Mouse (Mus musculus) neural tube, embryonic 11.5 days (tissue): ENCODE data around the gene Ddx60. TPM values are rescaled to one million over a fixed set of nuclear protein-coding genes. Genes with fewer than 3 reads are reported as not detected.
"Not testable (repeated sequence)": the region's sequence is repeated elsewhere in the genome, so short reads cannot be mapped to it uniquely, and the experiment has no call there.

Source experiments
- ATAC-seq: fragments of 200-750 bp; cut with Nextera tagmentation; 2 replicates; pipeline ENCODE4 v1.8.0; 2017; ENCODE audit warnings: moderate number of reproducible peaks, mild to moderate bottlenecking, moderate TSS enrichment, moderate library complexity; ENCODE audit not compliant: insufficient read depth, low FRiP score, low TSS enrichment
- DNase-seq: peaks from one replicate; pipeline ENCODE4 v3.0.0-alpha.2; 2015; ENCODE audit warnings: low spot score
- H3K27ac ChIP-seq: fragments of 300-500 bp; sonication (generic); 2 replicates; pipeline ENCODE4 v1.5.1; 2014; ENCODE audit warnings: low read depth, mild to moderate bottlenecking, low read length
- H3K27me3 ChIP-seq: fragments of 300-500 bp; sonication (generic); 2 replicates; pipeline ENCODE4 v1.6.1; 2014; ENCODE audit warnings: mild to moderate bottlenecking, low read length, mixed read lengths; ENCODE audit not compliant: control insufficient read depth, insufficient read depth
- H3K36me3 ChIP-seq: fragments of 300-500 bp; sonication (generic); 2 replicates; pipeline ENCODE4 v1.6.1; 2014; ENCODE audit warnings: mild to moderate bottlenecking, low read length, moderate library complexity, mixed read lengths; ENCODE audit not compliant: control insufficient read depth, insufficient read depth
- H3K4me1 ChIP-seq: fragments of 300-500 bp; sonication (generic); 2 replicates; pipeline ENCODE4 v1.6.1; 2014; ENCODE audit warnings: low read length, mixed read lengths; ENCODE audit not compliant: control insufficient read depth, insufficient read depth
- H3K4me2 ChIP-seq: fragments of 300-500 bp; sonication (generic); 2 replicates; pipeline ENCODE4 v1.6.1; 2014; ENCODE audit warnings: low read depth, mild to moderate bottlenecking, moderate library complexity
- H3K4me3 ChIP-seq: fragments of 300-500 bp; sonication (generic); 2 replicates; pipeline ENCODE4 v1.5.1; 2014; ENCODE audit warnings: low read depth, low read length
- H3K9ac ChIP-seq: fragments of 300-500 bp; sonication (generic); 2 replicates; pipeline ENCODE4 v1.6.1; 2014; ENCODE audit warnings: mild to moderate bottlenecking, low read length
- H3K9me3 ChIP-seq: fragments of 300-500 bp; sonication (generic); 2 replicates; pipeline ENCODE4 v1.6.1; 2016; ENCODE audit warnings: low read length; ENCODE audit not compliant: control insufficient read depth
- whole genome bisulfite sequencing: fragments of 180-500 bp; shearing (Covaris S2); extraction: QIAGEN DNeasy Blood & Tissue Kit; methylation state at CpG from one replicate; pipeline ENCODE4 v1.1.7; 2014; 5-methylcytosine and 5-hydroxymethylcytosine counted together
- polyA plus RNA-seq: library from polyadenylated mRNA; unstranded; fragments of >200 nt; fragmentation: Nextera tagmentation; extraction: Ambion mirVana; gene quantifications from 2 replicates; pipeline ENCODE4 v1.2.1, GENCODE M21; 2014

Ddx60 gene
- polyA plus RNA-seq, 1 experiment from 2014 or later: 0.28 TPM

DNA sequence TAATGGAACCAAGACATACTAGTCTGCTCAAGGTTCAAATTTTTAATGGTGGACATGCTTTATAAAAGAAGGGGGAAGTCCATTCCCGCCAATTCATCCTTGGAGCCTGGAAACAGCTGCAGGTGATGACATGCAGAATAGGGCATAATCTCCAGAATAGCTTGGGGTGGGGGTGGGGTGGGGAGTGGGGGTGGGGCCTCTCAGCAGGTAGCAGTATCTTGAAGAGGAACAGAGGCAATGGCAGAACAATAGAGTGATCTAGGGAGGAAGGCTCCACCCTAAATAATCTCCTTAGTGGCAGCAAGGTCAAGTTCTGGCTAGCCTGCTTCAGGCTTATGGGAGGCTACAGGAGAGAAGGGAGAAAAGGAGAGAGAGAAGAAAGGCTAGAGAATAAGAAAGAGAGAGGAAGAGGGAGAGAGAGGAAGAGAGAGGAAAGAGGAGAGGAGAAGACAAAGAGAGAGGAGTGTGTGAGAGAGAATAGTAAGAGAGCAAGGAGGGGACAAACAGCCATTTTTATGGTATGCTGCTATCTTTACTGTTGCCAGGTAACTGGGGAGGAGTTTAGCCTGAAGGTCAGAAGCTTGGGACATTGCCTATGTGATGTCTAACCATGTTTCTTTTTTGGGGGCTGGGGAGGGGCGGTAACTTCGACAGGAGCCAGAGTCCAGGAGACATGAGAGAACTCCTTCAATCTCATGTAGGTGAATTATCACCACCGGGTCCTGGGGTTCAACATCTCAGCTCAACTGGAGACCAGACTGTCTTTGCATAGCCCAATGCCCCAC is 36.9 kb downstream of the Ddx60 start:
- H3K4me1 ChIP-seq, H3K27ac ChIP-seq, H3K4me2 ChIP-seq, H3K9me3 ChIP-seq, H3K27me3 ChIP-seq, H3K36me3 ChIP-seq, H3K9ac ChIP-seq, ATAC-seq, DNase-seq, H3K4me3 ChIP-seq: not testable (repeated sequence)
- WGBS: 76% methylated on average over 4 of the region's 4 CpGs

DNA sequence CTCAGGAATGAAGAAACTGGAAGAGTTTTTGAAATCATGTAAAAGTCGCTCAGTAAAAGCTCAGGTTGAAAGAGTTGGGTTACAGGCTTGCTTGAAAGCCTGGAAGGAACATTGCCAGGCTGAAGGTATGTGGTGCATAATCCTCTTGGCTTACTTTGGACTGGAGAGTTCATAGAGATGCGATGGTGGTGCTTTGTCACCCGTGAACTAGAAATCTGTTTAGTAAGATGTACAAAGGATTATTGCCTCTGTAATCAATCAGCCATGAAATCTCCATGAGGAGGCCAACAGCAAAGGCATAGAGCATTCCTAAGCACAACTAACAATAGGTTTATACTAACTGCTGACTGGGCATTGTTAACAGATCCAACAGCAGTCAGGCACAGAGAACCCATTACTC is 41.7 kb downstream of the Ddx60 start:
- WGBS: 57% methylated on average over 3 of the region's 3 CpGs
- Histone ChIP-seq H3K36me3 (no peaks in the 10 kb centered on the region), H3K9me3 (no peaks in the 10 kb centered on the region), H3K4me3 (no peak overlapping the region), H3K4me1 (no peaks in the 10 kb centered on the region), H3K9ac (no peak overlapping the region), H3K4me2 (no peak overlapping the region), H3K27me3 (no peaks in the 10 kb centered on the region), H3K27ac (no peak overlapping the region)
- ATAC-seq: no peak
- DNase-seq: no peak

DNA sequence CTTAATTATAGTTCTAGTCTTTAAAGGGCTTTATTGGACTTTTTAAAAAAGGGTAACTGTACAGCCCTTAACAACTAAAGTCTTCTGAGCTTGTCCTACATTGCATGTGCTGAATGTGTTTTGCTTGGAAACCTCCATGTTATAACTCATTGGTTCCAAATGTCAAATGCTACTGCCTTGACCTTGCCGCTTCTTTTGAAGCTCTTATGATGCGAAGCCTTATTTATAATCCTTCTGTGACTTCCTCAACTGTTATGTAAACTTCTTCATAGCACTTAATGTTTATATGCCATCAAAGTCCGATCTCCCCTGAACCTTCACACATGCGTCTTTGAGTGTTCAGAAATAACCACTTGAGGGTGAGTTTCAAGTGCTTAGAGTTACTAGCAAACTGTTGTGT is 57.1 kb downstream of the Ddx60 start:
- no peaks in the 10 kb centered on the region for H3K36me3 ChIP-seq
- no peak overlapping the region for H3K4me2 ChIP-seq
- H3K4me1 ChIP-seq: no peaks in the 10 kb centered on the region
- WGBS: 83% methylated on average over 4 of the region's 4 CpGs
- no peak for ATAC-seq
- H3K9ac ChIP-seq: no peak overlapping the region
- H3K27me3 ChIP-seq: no peaks in the 10 kb centered on the region
- no peaks in the 10 kb centered on the region for H3K9me3 ChIP-seq
- no peak overlapping the region for H3K4me3 ChIP-seq
- no peak overlapping the region for H3K27ac ChIP-seq
- DNase-seq: no peak

DNA sequence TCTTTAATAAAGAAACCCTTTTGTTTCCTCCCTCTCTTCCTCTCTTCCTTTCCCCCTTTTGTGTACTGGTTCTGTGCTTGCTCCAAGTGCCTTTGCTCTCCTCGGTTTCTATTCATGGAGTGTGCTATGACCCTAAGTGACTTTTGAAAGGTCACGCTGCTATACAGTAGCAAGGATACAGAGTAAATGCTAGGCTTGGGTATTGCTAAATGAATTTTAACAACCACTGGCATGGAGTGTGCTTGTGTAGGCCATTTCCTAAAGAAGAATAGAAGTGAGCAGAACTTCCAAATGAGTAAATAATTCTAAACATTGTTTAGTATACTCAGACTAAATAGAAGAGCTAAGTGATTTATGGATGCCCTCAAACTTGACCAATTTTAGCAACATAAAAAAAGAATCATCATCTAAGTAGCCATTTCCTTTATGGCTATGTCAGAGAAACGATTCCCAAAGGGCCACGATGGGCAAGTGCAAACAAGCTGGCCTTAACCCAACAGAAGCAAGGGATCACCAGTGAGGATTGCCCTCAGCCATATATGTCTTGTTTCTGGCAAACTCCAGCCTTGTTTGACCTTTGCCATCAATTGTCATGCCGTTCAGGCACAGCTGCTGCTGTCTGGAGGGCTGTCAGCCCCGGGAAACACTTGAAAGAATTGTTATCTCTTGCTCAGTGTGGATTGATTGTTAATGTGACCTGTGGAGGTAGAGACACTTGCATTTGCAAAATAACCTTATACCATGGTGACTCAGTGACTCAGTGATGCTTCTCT is 58.0 kb downstream of the Ddx60 start:
- ATAC-seq (no peak), DNase-seq (no peak)
- Histone ChIP-seq H3K4me3 (no peak overlapping the region), H3K9ac (no peak overlapping the region), H3K9me3 (no peaks in the 10 kb centered on the region), H3K27ac (no peak overlapping the region), H3K4me1 (no peaks in the 10 kb centered on the region), H3K27me3 (no peaks in the 10 kb centered on the region), H3K4me2 (no peak overlapping the region), H3K36me3 (no peaks in the 10 kb centered on the region)
- WGBS: 48% methylated on average over 6 of the region's 6 CpGs

DNA sequence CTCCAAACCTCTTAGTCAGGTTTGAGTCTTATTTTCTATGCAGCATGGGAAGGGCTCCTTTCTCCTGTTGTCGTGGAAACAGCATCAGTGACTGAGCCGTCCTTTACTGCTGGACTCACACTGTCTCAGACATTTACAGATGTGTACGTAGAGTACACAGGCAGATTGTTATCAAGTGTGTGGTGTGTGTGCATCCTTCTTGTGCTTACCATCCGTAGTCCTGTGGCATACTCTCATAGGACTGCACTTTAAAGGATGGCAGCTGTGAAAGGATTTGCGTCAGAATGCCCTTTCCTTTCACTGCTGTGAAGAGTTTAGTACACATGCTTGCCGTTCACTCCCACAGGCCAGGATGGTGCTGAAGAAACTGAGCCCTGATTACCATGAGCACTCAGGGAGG is 61.6 kb downstream of the Ddx60 start:
- no peaks in the 10 kb centered on the region for H3K9me3 ChIP-seq

DNA sequence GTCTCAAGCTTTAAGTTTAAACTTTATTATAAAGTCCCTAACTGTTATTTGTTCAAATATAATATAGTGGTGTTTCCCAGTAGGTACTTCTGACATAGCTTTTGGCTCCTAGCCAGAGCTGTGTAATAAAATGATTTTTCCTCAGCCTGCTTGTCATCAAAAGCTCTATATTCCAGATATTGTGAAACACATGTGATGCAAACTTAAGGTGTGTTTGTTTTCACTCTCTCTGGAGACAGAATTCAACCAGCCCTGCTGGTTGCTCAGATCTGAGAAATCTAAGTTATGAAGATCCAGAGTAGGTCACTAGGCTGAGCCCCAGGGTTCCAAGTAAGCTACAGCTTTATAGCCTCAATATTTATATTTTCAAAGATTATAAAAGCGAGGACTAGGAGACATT is 64.9 kb downstream of the Ddx60 start:
- Histone ChIP-seq H3K9me3 (no peaks in the 10 kb centered on the region), H3K36me3 (no peaks in the 10 kb centered on the region), H3K27ac (no peak overlapping the region), H3K4me2 (no peak overlapping the region), H3K4me1 (no peaks in the 10 kb centered on the region), H3K9ac (no peak overlapping the region), H3K27me3 (no peaks in the 10 kb centered on the region), H3K4me3 (no peak overlapping the region)
- DNase-seq: no peak
- WGBS: 76% methylated on average over 1 of the region's 1 CpGs
- no peak for ATAC-seq

More for the DNA sequence above, 61.6 kb downstream of the Ddx60 start:
- 43% methylated on average over 6 of the region's 6 CpGs for WGBS
- no peak overlapping the region for H3K27ac ChIP-seq
- H3K4me1 ChIP-seq: no peaks in the 10 kb centered on the region
- H3K4me2 ChIP-seq: no peak overlapping the region
- ATAC-seq (no peak), DNase-seq (peak; percentile 14)
- no peaks in the 10 kb centered on the region for H3K36me3 ChIP-seq
- no peaks in the 10 kb centered on the region for H3K27me3 ChIP-seq
- no peak overlapping the region for H3K4me3 ChIP-seq
- no peak overlapping the region for H3K9ac ChIP-seq

DNA sequence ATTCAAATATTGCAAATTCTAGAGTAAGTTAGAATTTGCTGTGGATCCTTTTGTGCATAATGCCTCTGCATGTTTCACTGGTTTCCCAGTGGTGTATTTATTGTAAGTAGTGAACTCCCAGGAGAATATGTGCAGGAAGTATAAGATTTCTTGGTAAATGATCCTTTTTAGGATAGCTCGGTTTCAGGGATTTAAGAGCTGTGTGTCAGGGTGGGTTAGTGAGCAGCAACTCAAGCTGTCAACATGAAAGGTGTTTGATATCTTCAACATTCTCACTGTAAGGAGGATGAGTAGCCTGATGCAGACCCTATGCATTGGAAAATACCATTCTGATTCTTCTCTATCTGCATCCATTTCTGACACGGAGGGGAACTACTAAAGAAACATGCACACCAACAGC is 69.2 kb downstream of the Ddx60 start:
- Histone ChIP-seq H3K4me3 (no peak overlapping the region), H3K4me2 (no peak overlapping the region), H3K27ac (no peak overlapping the region), H3K9ac (no peak overlapping the region), H3K4me1 (no peaks in the 10 kb centered on the region), H3K9me3 (no peaks in the 10 kb centered on the region), H3K27me3 (no peaks in the 10 kb centered on the region), H3K36me3 (no peaks in the 10 kb centered on the region)
- DNase-seq (no peak), ATAC-seq (no peak)
- 74% methylated on average over 2 of the region's 2 CpGs for WGBS

DNA sequence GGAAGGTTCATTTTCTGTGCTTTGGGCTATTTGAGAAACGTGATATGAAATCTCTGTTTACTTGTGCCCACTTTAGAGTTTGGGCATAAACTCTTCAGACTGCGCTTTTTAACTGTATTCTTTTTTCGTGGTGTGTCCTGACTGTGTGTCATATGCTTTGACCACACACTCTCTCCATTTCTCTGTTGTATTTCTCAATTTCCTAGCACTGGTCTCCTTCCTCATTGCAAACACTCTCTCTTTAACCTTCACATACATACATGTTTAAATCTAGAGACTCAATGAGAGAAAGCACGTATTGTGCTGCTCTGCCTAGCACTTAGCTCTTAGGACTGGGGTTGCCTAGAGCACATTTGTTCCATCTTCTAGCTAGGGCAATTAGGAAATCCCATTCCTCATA is 86.3 kb downstream of the Ddx60 start:
- ATAC-seq: no peak
- no peak overlapping the region for H3K4me3 ChIP-seq
- H3K36me3 ChIP-seq: no peaks in the 10 kb centered on the region
- H3K4me2 ChIP-seq: no peak overlapping the region
- no peaks in the 10 kb centered on the region for H3K9me3 ChIP-seq
- H3K27me3 ChIP-seq: no peaks in the 10 kb centered on the region
- H3K4me1 ChIP-seq: no peaks in the 10 kb centered on the region
- DNase-seq: no peak
- 87% methylated on average over 4 of the region's 4 CpGs for WGBS
- H3K9ac ChIP-seq: no peak overlapping the region
- no peak overlapping the region for H3K27ac ChIP-seq

DNA sequence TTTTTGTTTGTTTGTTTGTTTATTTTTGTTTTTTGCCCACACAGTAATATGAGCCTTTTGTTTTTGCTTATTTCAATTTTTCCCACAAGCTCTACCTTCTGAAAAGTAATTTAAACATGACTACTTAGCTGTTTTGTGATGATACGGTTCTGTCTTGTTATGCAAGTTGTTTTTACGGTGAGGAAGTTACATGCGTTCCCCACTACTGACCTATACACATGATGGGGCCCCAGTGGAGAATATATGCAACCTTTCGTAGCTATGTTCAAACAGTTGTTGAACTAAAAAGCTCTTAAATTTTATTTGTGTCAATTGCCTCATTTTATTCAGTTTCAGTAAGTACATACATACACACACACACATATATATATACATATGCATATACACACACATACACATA is 86.7 kb downstream of the Ddx60 start:
- H3K9ac ChIP-seq: no peak overlapping the region
- no peaks in the 10 kb centered on the region for H3K27me3 ChIP-seq
- no peak for DNase-seq
- no peak overlapping the region for H3K27ac ChIP-seq
- H3K9me3 ChIP-seq: no peaks in the 10 kb centered on the region
- ATAC-seq: no peak
- no peaks in the 10 kb centered on the region for H3K36me3 ChIP-seq
- H3K4me3 ChIP-seq: no peak overlapping the region
- 92% methylated on average over 4 of the region's 4 CpGs for WGBS
- no peaks in the 10 kb centered on the region for H3K4me1 ChIP-seq
- no peak overlapping the region for H3K4me2 ChIP-seq
